Mouse (Mus musculus): ENCODE data around the gene Cep85l.

DNA sequence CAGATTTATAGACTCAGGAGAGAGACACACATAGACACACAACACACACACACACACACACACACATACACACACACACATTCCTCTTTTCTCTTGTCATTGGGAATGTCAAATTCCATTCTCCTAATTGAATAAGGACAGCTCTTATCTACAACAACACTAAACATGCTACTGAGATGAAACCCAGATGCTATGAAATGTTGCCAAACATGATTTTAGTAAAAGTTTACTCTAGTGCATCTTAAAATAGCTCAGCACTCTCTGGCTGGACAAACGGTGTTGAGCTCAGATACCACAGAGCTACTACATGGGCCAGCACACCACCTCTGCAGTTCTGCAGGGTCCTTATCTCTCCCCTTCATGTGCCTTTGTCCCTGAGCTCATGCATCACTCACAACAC lies 55.1 kb downstream of the Cep85l start:
- TF ChIP-seq CTCF (IDR thresholded peaks at IDR 0.05; ENCODE audit: low read depth, low read length) (no peak), POLR2A (IDR thresholded peaks at IDR 0.05; ENCODE audit: borderline replicate concordance, low read depth, low read length) (no peak)
